Mouse (Mus musculus): ENCODE measurements around the gene Gm3278.
"Not testable (repeated sequence)": the region's sequence is repeated elsewhere in the genome, so short reads cannot be mapped to it uniquely, and the experiment has no call there.

GRCm38 (mm10) chr14:4855299-4855980 is 36.8 kb upstream of the Gm3278 start, which contains the start of gene Gm3264:
- not testable (repeated sequence) for TF ChIP-seq GATA1, TAL1 (IDR thresholded peaks at IDR 0.05; ENCODE audit: low read length)

All from erythroblast, embryonic 14.5 days (primary cell).